Mouse (Mus musculus): ENCODE measurements around the gene Dnah7b.
"Not testable (repeated sequence)": the region's sequence is repeated elsewhere in the genome, so short reads cannot be mapped to it uniquely, and the experiment has no call there.

GRCm38 (mm10) chr1:46294451-46294850 is 228.3 kb downstream of the Dnah7b start:
- TF ChIP-seq EP300, CTCF (IDR thresholded peaks at IDR 0.05; ENCODE audit: low read depth): not testable (repeated sequence)
